Mouse (Mus musculus): ENCODE measurements at regions not wholly inside any gene's neighbourhood (a gene's known extent, or its start where the extent isn't known, plus 50 kb on each side); places are given as distances from the start of the nearest gene placed in this dataset.

- H3K4me2 ChIP-seq = no peak overlapping the region
- no peaks in the 10 kb centered on the region for H3K9me3 ChIP-seq
- ATAC-seq (replicated peaks) = peak; percentile 66; the same call in 1 of the 2 replicates
- 40% methylated on average over 2 of the region's 2 CpGs for WGBS
- no peaks in the 10 kb centered on the region for H3K27me3 ChIP-seq (replicated peaks)
- H3K4me1 ChIP-seq = no peaks in the 10 kb centered on the region
- no peak overlapping the region for H3K27ac ChIP-seq
- H3K4me3 ChIP-seq = no peak overlapping the region
- H3K36me3 ChIP-seq (replicated peaks) = no peaks in the 10 kb centered on the region
- H3K9ac ChIP-seq = no peak overlapping the region
Observed at GRCm38 (mm10) chr3:66878336-66878735, 102.9 kb upstream of the Rsrc1 start.

GRCm38 (mm10) chr3:66882697-66883096 is 98.5 kb upstream of the Rsrc1 start:
- H3K27me3 ChIP-seq (replicated peaks) = no peaks in the 10 kb centered on the region
- no peaks in the 10 kb centered on the region for H3K36me3 ChIP-seq (replicated peaks)
- 84% methylated on average over 7 of the region's 7 CpGs for WGBS
- no peak overlapping the region for H3K27ac ChIP-seq
- no peaks in the 10 kb centered on the region for H3K4me1 ChIP-seq
- H3K4me2 ChIP-seq = no peak overlapping the region
- H3K9ac ChIP-seq = no peak overlapping the region
- no peaks in the 10 kb centered on the region for H3K9me3 ChIP-seq
- ATAC-seq (replicated peaks) = no peak
- H3K4me3 ChIP-seq = no peak overlapping the region

GRCm38 (mm10) chr3:66895731-66896130 is 85.5 kb upstream of the Rsrc1 start:
- H3K9ac ChIP-seq = no peak overlapping the region
- no peak overlapping the region for H3K27ac ChIP-seq
- H3K36me3 ChIP-seq (replicated peaks) = no peaks in the 10 kb centered on the region
- H3K9me3 ChIP-seq = no peaks in the 10 kb centered on the region
- ATAC-seq (replicated peaks) = no peak
- H3K4me2 ChIP-seq = no peak overlapping the region
- H3K27me3 ChIP-seq (replicated peaks) = no peaks in the 10 kb centered on the region
- 88% methylated on average over 2 of the region's 2 CpGs for WGBS
- no peak overlapping the region for H3K4me3 ChIP-seq
- no peaks in the 10 kb centered on the region for H3K4me1 ChIP-seq

Data from midbrain, embryonic 15.5 days (tissue).